In genomic region chr5:135855156-135855555, GRCm38 (mm10) we compare ENCODE assay signal across 8 mouse cellular contexts. TPM values are rescaled to one million over a fixed set of nuclear protein-coding genes. Genes with fewer than 3 reads are reported as not detected.
DNase-seq lines count a peak whose midpoint lies in the region; ATAC-seq and TF ChIP-seq lines count a peak whose summit lies in the region.
"Had no signal": no experiment of that assay in that cellular context is flagged by ENCODE, and none has a peak within 500 bp of the region (broad histone marks: within the 10 kb centered on the region; RNA-seq: fewer than 3 reads in every experiment).

No protein-coding gene starts in this region.

- H3K4me3 ChIP-seq in MEL (ENCODE audit: control insufficient read depth in 1 of 2, insufficient read depth in 1 of 2, low read depth in 2 of 2, low read length in 2 of 2): no peak overlapping the region
- no peak overlapping the region for H3K4me3 ChIP-seq in embryonic facial prominence, embryonic 11.5 days (ENCODE audit: low read depth, low read length)
- no peak overlapping the region for H3K4me3 ChIP-seq in heart, postnatal 0 days (ENCODE audit: low read depth, low read length)
- H3K4me3 ChIP-seq: limb, embryonic 15.5 days had no signal

- no peak overlapping the region for H3K4me2 ChIP-seq in embryonic facial prominence, embryonic 11.5 days (ENCODE audit: low read depth, low read length)
- no peak overlapping the region for H3K4me2 ChIP-seq in heart, postnatal 0 days (ENCODE audit: low read depth, low read length)
- H3K4me2 ChIP-seq: limb, embryonic 15.5 days had no signal

- peak; percentile 67 for DNase-seq in MEL (ENCODE audit: low read depth, low spot score)
- peak; percentile 86 for DNase-seq in adrenal gland, postnatal 25 days
- peak; percentile 81 for DNase-seq in embryonic facial prominence, embryonic 11.5 days (ENCODE audit: low spot score)
- peak; percentile 45 for DNase-seq in heart, postnatal 0 days (ENCODE audit: low spot score)
- DNase-seq in layer of hippocampus, adult 9-11 months: peak; percentile 75
- DNase-seq in spleen, adult 18-20 months: peak; percentile 33 to 74

- no peak for ATAC-seq in embryonic facial prominence, embryonic 11.5 days (replicated peaks; ENCODE audit: insufficient number of reproducible peaks, low FRiP score, low TSS enrichment, low read depth)
- ATAC-seq in heart, postnatal 0 days (ENCODE audit: insufficient read depth, low read depth): peak; percentile 67; the same call in 1 of the 2 replicates
- 0 out of 2 replicates have a peak, but pooled peaks have one; percentile 54 for ATAC-seq in megakaryocyte-erythroid progenitor cell, adult 5-6 weeks (replicated peaks; ENCODE audit: low FRiP score, low TSS enrichment, poor library complexity, severe bottlenecking)

- H3K9ac ChIP-seq in MEL (ENCODE audit: control insufficient read depth, low read depth, low read length, poor library complexity, severe bottlenecking): no peak overlapping the region
- H3K9ac ChIP-seq in embryonic facial prominence, embryonic 11.5 days (replicated peaks; ENCODE audit: low read length): no peak overlapping the region
- no peak overlapping the region for H3K9ac ChIP-seq in heart, postnatal 0 days (replicated peaks; ENCODE audit: low read depth, low read length)
- H3K9ac ChIP-seq: limb, embryonic 15.5 days had no signal

- no peaks in the 10 kb centered on the region for H3K9me3 ChIP-seq in MEL (replicated peaks; ENCODE audit: insufficient read depth, low read length)
- H3K9me3 ChIP-seq in embryonic facial prominence, embryonic 11.5 days (replicated peaks; ENCODE audit: control insufficient read depth, low read length): no peaks in the 10 kb centered on the region
- H3K9me3 ChIP-seq in heart, postnatal 0 days (replicated peaks; ENCODE audit: control insufficient read depth, low read length): no peaks in the 10 kb centered on the region
- H3K9me3 ChIP-seq: limb, embryonic 15.5 days had no signal

- no peaks in the 10 kb centered on the region for H3K36me3 ChIP-seq in MEL (ENCODE audit: control insufficient read depth in 1 of 2, insufficient read depth in 2 of 2, low read length in 2 of 2)
- H3K36me3 ChIP-seq in embryonic facial prominence, embryonic 11.5 days (replicated peaks; ENCODE audit: control insufficient read depth, insufficient read depth, low read depth, low read length): no peaks in the 10 kb centered on the region
- H3K36me3 ChIP-seq in heart, postnatal 0 days (replicated peaks; ENCODE audit: control insufficient read depth, insufficient read depth, low read length): no peaks in the 10 kb centered on the region
- H3K36me3 ChIP-seq: limb, embryonic 15.5 days had no signal

- no peak for TF ChIP-seq POLR2A in MEL (IDR thresholded peaks at IDR 0.05; ENCODE audit: control insufficient read depth in 1 of 2, insufficient read depth in 1 of 2, low read depth in 1 of 2, low read length in 2 of 2, poor library complexity in 1 of 2)

- WGBS in embryonic facial prominence, embryonic 11.5 days: 1% methylated on average over 4 of the region's 4 CpGs
- WGBS in heart, postnatal 0 days: 0% methylated on average over 3 of the region's 4 CpGs

- H3K27me3 ChIP-seq in MEL (ENCODE audit: control insufficient read depth in 1 of 2, insufficient read depth in 2 of 2, low read length in 2 of 2): peaks cover 4 to 13% of the 10 kb centered on the region in 2 experiments; a peak in 3 of 4 replicates
- H3K27me3 ChIP-seq in embryonic facial prominence, embryonic 11.5 days (ENCODE audit: control insufficient read depth, insufficient read depth, low read length): peaks cover 53% of the 10 kb centered on the region
- H3K27me3 ChIP-seq in heart, postnatal 0 days (ENCODE audit: control insufficient read depth, insufficient read depth, low read length): peaks cover 92% of the 10 kb centered on the region

- TF ChIP-seq CTCF in MEL (IDR thresholded peaks at IDR 0.05 in 2 of 3, conservative IDR thresholded peaks at IDR 0.05 in 1 of 3; ENCODE audit: control insufficient read depth in 1 of 3, insufficient read depth in 1 of 3, low read depth in 2 of 3, low read length in 3 of 3, poor library complexity in 1 of 3, severe bottlenecking in 1 of 3): peak; percentile 70 to 99 (median 86)
- peak; percentile 91 for TF ChIP-seq CTCF in heart, postnatal 0 days (IDR thresholded peaks at IDR 0.05; ENCODE audit: low read depth)

- TF ChIP-seq RAD21 in MEL (IDR thresholded peaks at IDR 0.05; ENCODE audit: low read depth, low read length): peak; percentile 70

- no peak for TF ChIP-seq EP300 in MEL (IDR thresholded peaks at IDR 0.05; ENCODE audit: low read depth in 1 of 2, low read length in 2 of 2)
- no peak for TF ChIP-seq EP300 in heart, postnatal 0 days (IDR thresholded peaks at IDR 0.05; ENCODE audit: low read depth)

- H3K4me1 ChIP-seq in MEL (ENCODE audit: control insufficient read depth in 1 of 2, insufficient read depth in 2 of 2, low read length in 2 of 2): no peaks in the 10 kb centered on the region
- H3K4me1 ChIP-seq in embryonic facial prominence, embryonic 11.5 days (ENCODE audit: control insufficient read depth, insufficient read depth, low read length): peaks cover 4% of the 10 kb centered on the region; the same call in 1 of the 2 replicates
- H3K4me1 ChIP-seq in heart, postnatal 0 days (ENCODE audit: control insufficient read depth, insufficient read depth): no peaks in the 10 kb centered on the region

- H3K79me2 ChIP-seq in MEL (ENCODE audit: control insufficient read depth, insufficient read depth, low read length, poor library complexity): no peaks in the 10 kb centered on the region

- H3K27ac ChIP-seq in MEL (ENCODE audit: control insufficient read depth, low read depth, low read length): no peak overlapping the region
- no peak overlapping the region for H3K27ac ChIP-seq in embryonic facial prominence, embryonic 11.5 days (replicated peaks; ENCODE audit: low read depth, low read length)
- no peak overlapping the region for H3K27ac ChIP-seq in heart, postnatal 0 days (ENCODE audit: low read depth)
- H3K27ac ChIP-seq: limb, embryonic 15.5 days had no signal

TF ChIP-seq in MEL, 35 proteins besides CTCF, POLR2A, EP300 and RAD21:
- no peak for TF ChIP-seq KAT2A (conservative IDR thresholded peaks at IDR 0.05; ENCODE audit: low read depth, low read length)
- TF ChIP-seq MYB (IDR thresholded peaks at IDR 0.05; ENCODE audit: low read depth, low read length): no peak
- peak; percentile 81; the same call in 1 of the 2 replicates for TF ChIP-seq MAZ (IDR thresholded peaks at IDR 0.05; ENCODE audit: low read depth, low read length)
- no peak for TF ChIP-seq MXI1 (IDR thresholded peaks at IDR 0.05; ENCODE audit: low read depth, low read length)
- TF ChIP-seq SMC3 (IDR thresholded peaks at IDR 0.05; ENCODE audit: low read depth, low read length): peak; percentile 71
- no peak for TF ChIP-seq ETS1 (IDR thresholded peaks at IDR 0.05; ENCODE audit: low read depth, low read length)
- TF ChIP-seq ZC3H11A (IDR thresholded peaks at IDR 0.05; ENCODE audit: low read depth, low read length): peak; percentile 55
TF ChIP-seq in MEL: peak in this region for 3.

RNA-seq across cellular contexts. Expression of gene Hspb1, which starts 32.6 kb away (rescaled TPM):
- not detected in 2 replicates for total RNA-seq in MEL (2012; rRNA removed)
- polyA plus RNA-seq in MEL (2012; ENCODE audit: insufficient read depth in 1 of 2, insufficient read length in 2 of 2, low read depth in 1 of 2, low replicate concordance in 2 of 2, missing spikeins in 1 of 2): not detected
- total RNA-seq in adrenal gland, postnatal 25 days (2021): 80.7 and 133 TPM in 2 replicates
- polyA plus RNA-seq in embryonic facial prominence, embryonic 11.5 days (2014; fragmentation: Nextera tagmentation; extraction: Ambion mirVana): 27.3 and 38.2 TPM in 2 replicates
- total RNA-seq in heart, postnatal 0 days (2014; rRNA removed; ENCODE audit: low replicate concordance): 1,178 and 1,316 TPM in 2 replicates
- 974 and 1,039 TPM in 2 replicates for polyA plus RNA-seq in heart, postnatal 0 days (2015; fragmentation: Nextera tagmentation; extraction: Ambion mirVana)
- not detected in 2 replicates for total RNA-seq in megakaryocyte-erythroid progenitor cell, adult 5-6 weeks (2014; fragmentation: Nextera tagmentation)
- not detected in 2 replicates for total RNA-seq in megakaryocyte-erythroid progenitor cell, adult 5-6 weeks (2017)

RNA-seq across cellular contexts. Expression of gene Srrm3, which starts 48.5 kb away (rescaled TPM):
- not detected in 2 replicates for total RNA-seq in MEL (2012; rRNA removed)
- polyA plus RNA-seq in MEL (2012; ENCODE audit: insufficient read depth in 1 of 2, insufficient read length in 2 of 2, low read depth in 1 of 2, low replicate concordance in 2 of 2, missing spikeins in 1 of 2): not detected
- 1.7 and 5.6 TPM in 2 replicates for total RNA-seq in adrenal gland, postnatal 25 days (2021)
- 3.2 and 3.3 TPM in 2 replicates for polyA plus RNA-seq in embryonic facial prominence, embryonic 11.5 days (2014; fragmentation: Nextera tagmentation; extraction: Ambion mirVana)
- 0.31 TPM in 1 of 2 replicates, not detected in the other for total RNA-seq in heart, postnatal 0 days (2014; rRNA removed; ENCODE audit: low replicate concordance)
- 0.03 TPM in 1 of 2 replicates, not detected in the other for polyA plus RNA-seq in heart, postnatal 0 days (2015; fragmentation: Nextera tagmentation; extraction: Ambion mirVana)
- not detected in 2 replicates for total RNA-seq in megakaryocyte-erythroid progenitor cell, adult 5-6 weeks (2014; fragmentation: Nextera tagmentation)
- total RNA-seq in megakaryocyte-erythroid progenitor cell, adult 5-6 weeks (2017): not detected in 2 replicates

Comparison
In these comparisons a context has a peak if more than half of its experiments do, and no peak if none do; other contexts are left out.
1. RNA of gene Hspb1, which starts 32.6 kb away (total RNA-seq): 1,178 to 1,316 TPM in heart, postnatal 0 days and 80.7 to 133 TPM in adrenal gland, postnatal 25 days; not detected in MEL and not detected in megakaryocyte-erythroid progenitor cell, adult 5-6 weeks; every median in the first group is over 10 times any median in the second.
2. Peak in every context shown above with its lines, with median percentiles within 50 percentile points of each other: DNase-seq.